Mouse (Mus musculus) small intestine, adult 2 months (tissue): Measurements from ENCODE around the gene Sde2. TPM values are rescaled to one million over a fixed set of nuclear protein-coding genes. Genes with fewer than 3 reads are reported as not detected.

Experiments used
- H3K27ac ChIP-seq: fragments of 200-500 bp; 2 replicates; pipeline ENCODE4 v1.5.1; 2012; ENCODE audit warnings: low read depth, low read length, control low read depth, inconsistent platforms; ENCODE audit not compliant: insufficient read depth
- H3K27me3 ChIP-seq: fragments of 200-500 bp; 2 replicates; pipeline ENCODE4 v1.6.1; 2012; ENCODE audit warnings: mild to moderate bottlenecking, moderate library complexity, low read length, inconsistent platforms; ENCODE audit not compliant: control insufficient read depth, insufficient read depth
- H3K36me3 ChIP-seq: fragments of 200-500 bp; 2 replicates; pipeline ENCODE4 v1.6.1; 2012; ENCODE audit warnings: mild to moderate bottlenecking, low read length, control low read depth, inconsistent platforms; ENCODE audit not compliant: control insufficient read depth, insufficient read depth
- H3K4me1 ChIP-seq: fragments of 200-500 bp; 2 replicates; pipeline ENCODE4 v1.6.1; 2012; ENCODE audit warnings: low read length, inconsistent platforms, mixed read lengths; ENCODE audit not compliant: control insufficient read depth, insufficient read depth, insufficient read length
- H3K4me3 ChIP-seq: fragments of 200-500 bp; 2 replicates; pipeline ENCODE4 v1.5.1; 2012; ENCODE audit warnings: low read depth, mild to moderate bottlenecking, control low read depth, inconsistent platforms, low read length, moderate library complexity
- CTCF ChIP-seq: fragments of 200-500 bp; IDR thresholded peaks from 2 replicates; pipeline ENCODE4 v1.5.1; 2012; ENCODE audit warnings: low read depth, mild to moderate bottlenecking, control low read depth, inconsistent platforms, low read length, moderate library complexity, mixed read lengths; ENCODE audit not compliant: insufficient replicate concordance, insufficient read length; ENCODE audit errors: extremely low read depth
- POLR2A ChIP-seq: fragments of 200-500 bp; IDR thresholded peaks from 2 replicates; pipeline ENCODE4 v1.6.1; 2012; ENCODE audit warnings: low read depth, mild to moderate bottlenecking, control low read depth, inconsistent platforms, low read length, moderate library complexity
- WGBS: fragments of 180-500 bp; shearing (Covaris S2); methylation state at CpG from one replicate; pipeline ENCODE4 v1.1.7; 2018; 5-methylcytosine and 5-hydroxymethylcytosine counted together
- polyA plus RNA-seq: library from polyadenylated mRNA; depleted of rRNA; stranded (reverse); fragments of >200 nt; gene quantifications from 2 replicates; pipeline ENCODE4 v1.2.3, GENCODE M21; 2012

Sde2 gene
- polyA plus RNA-seq, 1 experiment = 5.9 TPM

- Histone ChIP-seq H3K36me3 (no peaks in the 10 kb centered on the region), H3K27ac (0 out of 2 replicates have a peak overlapping the region, but pooled peaks have one; percentile 15), H3K27me3 (no peaks in the 10 kb centered on the region), H3K4me1 (no peaks in the 10 kb centered on the region; the same call in 1 of the 2 replicates), H3K4me3 (no peak overlapping the region)
- 66% methylated on average over 5 of the region's 5 CpGs for WGBS
- no peak for TF ChIP-seq POLR2A
- TF ChIP-seq CTCF = no peak
Measured at GRCm38 (mm10) chr1:180822276-180822675, 28.7 kb upstream of the Sde2 start.

GRCm38 (mm10) chr1:180823716-180824115 is 27.2 kb upstream of the Sde2 start:
- H3K27me3 ChIP-seq = no peaks in the 10 kb centered on the region
- TF ChIP-seq CTCF (no peak), POLR2A (no peak)
- 70% methylated on average over 3 of the region's 3 CpGs for WGBS
- H3K27ac ChIP-seq = no peak overlapping the region
- no peaks in the 10 kb centered on the region; the same call in 1 of the 2 replicates for H3K4me1 ChIP-seq
- H3K4me3 ChIP-seq = no peak overlapping the region
- no peaks in the 10 kb centered on the region for H3K36me3 ChIP-seq

- Histone ChIP-seq H3K4me1 (peaks cover 2% of the 10 kb centered on the region; the same call in 1 of the 2 replicates), H3K27me3 (no peaks in the 10 kb centered on the region), H3K27ac (no peak overlapping the region), H3K4me3 (no peak overlapping the region), H3K36me3 (no peaks in the 10 kb centered on the region)
- WGBS = 62% methylated on average over 3 of the region's 3 CpGs
- no peak for TF ChIP-seq POLR2A
Measured at GRCm38 (mm10) chr1:180824721-180825120, 26.2 kb upstream of the Sde2 start.

- Histone ChIP-seq H3K27me3 (no peaks in the 10 kb centered on the region), H3K36me3 (no peaks in the 10 kb centered on the region), H3K4me3 (no peak overlapping the region), H3K27ac (no peak overlapping the region), H3K4me1 (peaks cover 10% of the 10 kb centered on the region)
- no peak for TF ChIP-seq CTCF
- 90% methylated on average over 4 of the region's 4 CpGs for WGBS
Measured at GRCm38 (mm10) chr1:180826634-180827033, 24.3 kb upstream of the Sde2 start.

GRCm38 (mm10) chr1:180829775-180830174 is 21.2 kb upstream of the Sde2 start:
- TF ChIP-seq POLR2A (no peak; the same call in 1 of the 2 replicates), CTCF (no peak)
- H3K27ac ChIP-seq = no peak overlapping the region
- H3K36me3 ChIP-seq = no peaks in the 10 kb centered on the region
- H3K27me3 ChIP-seq = no peaks in the 10 kb centered on the region
- 49% methylated on average over 11 of the region's 11 CpGs for WGBS
- peak overlapping the region; percentile 16; the same call in 1 of the 2 replicates for H3K4me3 ChIP-seq
- peaks cover 10% of the 10 kb centered on the region for H3K4me1 ChIP-seq

GRCm38 (mm10) chr1:180830175-180830574 is 20.8 kb upstream of the Sde2 start:
- WGBS = 43% methylated on average over 11 of the region's 11 CpGs
- no peak overlapping the region for H3K27ac ChIP-seq

GRCm38 (mm10) chr1:180830588-180831346 is 20.2 kb upstream of the Sde2 start:
- H3K4me1 ChIP-seq = peaks cover 10% of the 10 kb centered on the region
- H3K36me3 ChIP-seq = no peaks in the 10 kb centered on the region
- no peak overlapping the region for H3K27ac ChIP-seq
- 16% methylated on average over 14 of the region's 14 CpGs for WGBS
- H3K4me3 ChIP-seq = no peak overlapping the region
- no peaks in the 10 kb centered on the region for H3K27me3 ChIP-seq
- TF ChIP-seq POLR2A = no peak
- TF ChIP-seq CTCF = no peak

More at GRCm38 (mm10) chr1:180830175-180830574, 20.8 kb upstream of the Sde2 start:
- Histone ChIP-seq H3K4me1 (peaks cover 10% of the 10 kb centered on the region), H3K36me3 (no peaks in the 10 kb centered on the region), H3K27me3 (no peaks in the 10 kb centered on the region), H3K4me3 (peak overlapping the region; percentile 16; the same call in 1 of the 2 replicates)
- TF ChIP-seq POLR2A (no peak), CTCF (no peak)
